In genomic region chr6:137494801-137495200, GRCm38 (mm10) we compare ENCODE assay signal across 24 mouse cellular contexts.
A peak's percentile ranks its signal among the peaks of the same experiment; 100 is the strongest.
DNase-seq lines count a peak whose midpoint lies in the region; ATAC-seq and TF ChIP-seq lines count a peak whose summit lies in the region.
"Had no signal": no experiment of that assay in that cellular context is flagged by ENCODE, and none has a peak within 500 bp of the region (broad histone marks: within the 10 kb centered on the region; RNA-seq: fewer than 3 reads in every experiment).

No protein-coding gene starts in this region.

- no peak for TF ChIP-seq POLR2A in ES-Bruce4 (IDR thresholded peaks at IDR 0.05; ENCODE audit: insufficient read depth, low read length)

- WGBS in hindbrain, embryonic 11.5 days: 64% methylated on average over 1 of the region's 1 CpGs
- WGBS in hindbrain, postnatal 0 days: 64% methylated on average over 1 of the region's 1 CpGs

- H3K9ac ChIP-seq in hindbrain, embryonic 11.5 days (ENCODE audit: low read depth, low read length): no peak overlapping the region
- no peak overlapping the region for H3K9ac ChIP-seq in hindbrain, postnatal 0 days (replicated peaks; ENCODE audit: low read length)
- no peak overlapping the region for H3K9ac ChIP-seq in ES-Bruce4 (ENCODE audit: low read depth, poor library complexity, severe bottlenecking)
- H3K9ac ChIP-seq: embryonic facial prominence, embryonic 13.5 days; embryonic facial prominence, embryonic 15.5 days; forebrain, embryonic 12.5 days had no signal

- H3K27ac ChIP-seq in gastrocnemius, adult 2 months: peak overlapping the region; percentile 48
- H3K27ac ChIP-seq in hindbrain, embryonic 11.5 days (ENCODE audit: low read depth, low read length): no peak overlapping the region
- no peak overlapping the region for H3K27ac ChIP-seq in hindbrain, postnatal 0 days
- peak overlapping the region; percentile 86 for H3K27ac ChIP-seq in ES-Bruce4 (ENCODE audit: insufficient read depth, low read length)
- H3K27ac ChIP-seq in brown adipose tissue, adult 24 weeks (replicated peaks; ENCODE audit: low read depth, low read length): peak overlapping the region; percentile 63
- H3K27ac ChIP-seq: embryonic facial prominence, embryonic 13.5 days; embryonic facial prominence, embryonic 15.5 days; forebrain, embryonic 10.5 days; forebrain, embryonic 12.5 days had no signal

- no peak overlapping the region for H3K4me3 ChIP-seq in gastrocnemius, adult 2 months
- no peak overlapping the region for H3K4me3 ChIP-seq in hindbrain, embryonic 11.5 days (ENCODE audit: low read depth, low read length)
- H3K4me3 ChIP-seq in hindbrain, postnatal 0 days (ENCODE audit: low read length): no peak overlapping the region
- H3K4me3 ChIP-seq in ES-Bruce4 (ENCODE audit: low read depth, low read length): no peak overlapping the region
- H3K4me3 ChIP-seq in brown adipose tissue, adult 24 weeks (ENCODE audit: insufficient read depth, low read depth, low read length): no peak overlapping the region
- H3K4me3 ChIP-seq: embryonic facial prominence, embryonic 13.5 days; embryonic facial prominence, embryonic 15.5 days; erythroblast, embryonic 14.5 days; forebrain, embryonic 10.5 days; forebrain, embryonic 12.5 days had no signal

- intact Hi-C loops in gastrocnemius, adult 2 months (cut with DNase I): no loop called here

- DNase-seq in gastrocnemius, adult 2 months: no peak
- no peak for DNase-seq in gastrocnemius, adult 18-20 months (ENCODE audit: low spot score)
- no peak for DNase-seq in hindbrain, embryonic 11.5 days (ENCODE audit: low spot score)
- no peak for DNase-seq in hindbrain, postnatal 0 days (ENCODE audit: low spot score)
- no peak for DNase-seq in adrenal gland, postnatal 10 days
- no peak for DNase-seq in right cerebral cortex, postnatal 36 days (ENCODE audit: low spot score in 2 of 2)
- DNase-seq: adrenal gland, adult 2 months; adrenal gland, postnatal 14 days; adrenal gland, postnatal 36 days; cerebellum, adult 11 months; cerebellum, adult 18-20 months; cerebellum, adult 8-10 months; cerebellum, adult 9-11 months; cerebellum, postnatal 36 days had no signal

- TF ChIP-seq EP300 in ES-Bruce4 (IDR thresholded peaks at IDR 0.05; ENCODE audit: insufficient read depth, low read depth, low read length): no peak

- no peak for TF ChIP-seq CTCF in gastrocnemius, adult 2 months (IDR thresholded peaks at IDR 0.05)
- TF ChIP-seq CTCF in hindbrain, postnatal 0 days (IDR thresholded peaks at IDR 0.05; ENCODE audit: low read depth): no peak
- TF ChIP-seq CTCF in ES-Bruce4 (IDR thresholded peaks at IDR 0.05; ENCODE audit: low read depth, low read length): no peak

- no peak overlapping the region for H3K4me2 ChIP-seq in hindbrain, embryonic 11.5 days (replicated peaks; ENCODE audit: low read depth, low read length)
- no peak overlapping the region for H3K4me2 ChIP-seq in hindbrain, postnatal 0 days (ENCODE audit: low read depth, low read length)
- H3K4me2 ChIP-seq: embryonic facial prominence, embryonic 13.5 days; embryonic facial prominence, embryonic 15.5 days; forebrain, embryonic 12.5 days had no signal

- no peaks in the 10 kb centered on the region for H3K9me3 ChIP-seq in hindbrain, embryonic 11.5 days (ENCODE audit: control insufficient read depth, low read length)
- no peaks in the 10 kb centered on the region for H3K9me3 ChIP-seq in hindbrain, postnatal 0 days (ENCODE audit: low read length)
- no peaks in the 10 kb centered on the region for H3K9me3 ChIP-seq in ES-Bruce4 (replicated peaks; ENCODE audit: control insufficient read depth, insufficient read depth, low read length, poor library complexity, severe bottlenecking)
- H3K9me3 ChIP-seq: embryonic facial prominence, embryonic 13.5 days; embryonic facial prominence, embryonic 15.5 days; forebrain, embryonic 10.5 days; forebrain, embryonic 12.5 days had no signal

- no peaks in the 10 kb centered on the region for H3K36me3 ChIP-seq in hindbrain, embryonic 11.5 days (ENCODE audit: control insufficient read depth, insufficient read depth, low read length)
- H3K36me3 ChIP-seq in hindbrain, postnatal 0 days (ENCODE audit: insufficient read depth, low read length): no peaks in the 10 kb centered on the region; the same call in 1 of the 2 replicates
- peaks cover 2% of the 10 kb centered on the region; the same call in 1 of the 2 replicates for H3K36me3 ChIP-seq in ES-Bruce4 (ENCODE audit: control insufficient read depth, insufficient read depth, low read length, poor library complexity, severe bottlenecking)
- H3K36me3 ChIP-seq: embryonic facial prominence, embryonic 15.5 days; forebrain, embryonic 10.5 days; forebrain, embryonic 12.5 days had no signal

- 0 out of 2 replicates have a peak, but pooled peaks have one; percentile 30 for ATAC-seq in hindbrain, embryonic 11.5 days (ENCODE audit: low FRiP score)
- no peak for ATAC-seq in hindbrain, postnatal 0 days
- ATAC-seq: forebrain, embryonic 14.5 days; forebrain, embryonic 16.5 days had no signal

- H3K4me1 ChIP-seq in hindbrain, embryonic 11.5 days (replicated peaks; ENCODE audit: control insufficient read depth, insufficient read depth, low read length): no peaks in the 10 kb centered on the region
- H3K4me1 ChIP-seq in hindbrain, postnatal 0 days (ENCODE audit: insufficient read depth, low read length): no peaks in the 10 kb centered on the region
- peaks cover 8% of the 10 kb centered on the region for H3K4me1 ChIP-seq in ES-Bruce4 (ENCODE audit: control insufficient read depth, insufficient read depth, low read length)
- H3K4me1 ChIP-seq in brown adipose tissue, adult 24 weeks (ENCODE audit: control insufficient read depth, insufficient read depth, insufficient read length, low read length): no peaks in the 10 kb centered on the region
- H3K4me1 ChIP-seq: embryonic facial prominence, embryonic 13.5 days; embryonic facial prominence, embryonic 15.5 days; forebrain, embryonic 12.5 days had no signal

- no peaks in the 10 kb centered on the region for H3K27me3 ChIP-seq in hindbrain, embryonic 11.5 days (ENCODE audit: control insufficient read depth, insufficient read depth, low read length)
- H3K27me3 ChIP-seq in hindbrain, postnatal 0 days (ENCODE audit: insufficient read depth, low read length): no peaks in the 10 kb centered on the region
- H3K27me3 ChIP-seq in ES-Bruce4 (ENCODE audit: control insufficient read depth, insufficient read depth, low read length, poor library complexity, severe bottlenecking): no peaks in the 10 kb centered on the region
- H3K27me3 ChIP-seq: CH12.LX; embryonic facial prominence, embryonic 13.5 days; embryonic facial prominence, embryonic 15.5 days; forebrain, embryonic 12.5 days had no signal

Comparison
In these comparisons a context has a peak if more than half of its experiments do, and no peak if none do; other contexts are left out.
1. H3K27ac ChIP-seq: peak in gastrocnemius, adult 2 months (single experiment), ES-Bruce4 (single experiment) and brown adipose tissue, adult 24 weeks (single experiment); none in hindbrain, embryonic 11.5 days (single experiment) and hindbrain, postnatal 0 days (single experiment).